Mouse (Mus musculus): ENCODE results near the gene Gm3402.

- TF ChIP-seq CTCF (IDR thresholded peaks at IDR 0.05) = no peak
- no peak for TF ChIP-seq POLR2A (IDR thresholded peaks at IDR 0.05; ENCODE audit: insufficient read depth, low read depth, low read length)
- TF ChIP-seq EP300 (IDR thresholded peaks at IDR 0.05; ENCODE audit: insufficient read depth, low read depth, low read length) = no peak
These were observed 43.1 kb upstream of the Gm3402 start for GRCm38 (mm10) chr5:146470821-146471220.

Measured in heart, adult 2 months (tissue).